Mouse (Mus musculus): Measurements from ENCODE around the gene Tars2. TPM values are rescaled to one million over a fixed set of nuclear protein-coding genes. Genes with fewer than 3 reads are reported as not detected.
"Not testable (repeated sequence)": the region's sequence is repeated elsewhere in the genome, so short reads cannot be mapped to it uniquely, and the experiment has no call there.

Gene Tars2
- polyA plus RNA-seq, 1 experiment from 2014 or later = 46.6 TPM

DNA sequence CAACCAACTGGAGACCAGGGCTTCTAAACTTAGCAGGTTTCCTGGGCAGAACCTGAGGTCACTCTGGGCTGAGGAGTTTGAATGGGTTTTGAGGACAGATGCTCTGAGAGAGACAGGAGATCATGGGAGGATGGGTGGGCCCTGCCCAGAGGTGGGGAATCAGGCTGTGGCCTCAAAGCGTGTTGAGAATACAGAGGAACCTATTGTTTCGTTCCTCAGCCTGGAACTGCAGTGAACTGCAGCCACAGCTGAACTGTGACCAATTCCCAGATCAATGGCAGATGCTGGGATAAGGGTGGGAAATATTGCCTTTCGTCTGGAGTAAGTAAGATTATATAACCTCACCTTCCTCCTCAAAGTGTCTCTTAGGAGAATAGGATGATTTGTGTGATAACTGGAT lies 64.2 kb downstream of the Tars2 start:
- no peak for ATAC-seq

GRCm38 (mm10) chr3:95694808-95695703 lies 65.0 kb downstream of the Tars2 start:
- Histone ChIP-seq H3K9me3 (replicated peaks; ENCODE audit: control insufficient read depth, low read length) (no peaks in the 10 kb centered on the region), H3K27ac (ENCODE audit: low read depth, low read length) (no peak overlapping the region), H3K27me3 (replicated peaks; ENCODE audit: control insufficient read depth, insufficient read depth, low read length) (no peaks in the 10 kb centered on the region), H3K4me2 (ENCODE audit: low read length) (no peak overlapping the region), H3K9ac (ENCODE audit: low read length) (no peak overlapping the region), H3K36me3 (ENCODE audit: control insufficient read depth, insufficient read depth, low read length) (no peaks in the 10 kb centered on the region; the same call in 1 of the 2 replicates), H3K4me3 (ENCODE audit: low read depth, low read length) (no peak overlapping the region), H3K4me1 (ENCODE audit: control insufficient read depth, insufficient read depth, low read length) (no peaks in the 10 kb centered on the region)
- WGBS = 92% methylated on average over 11 of the region's 11 CpGs
- no peak for ATAC-seq
- no peak for DNase-seq (ENCODE audit: low spot score)

More for the DNA sequence above, 64.2 kb downstream of the Tars2 start:
- H3K27ac ChIP-seq (ENCODE audit: low read depth, low read length) = no peak overlapping the region
- DNase-seq (ENCODE audit: low spot score) = no peak
- WGBS = 71% methylated on average over 3 of the region's 3 CpGs
- H3K9ac ChIP-seq (ENCODE audit: low read length) = no peak overlapping the region
- no peaks in the 10 kb centered on the region for H3K9me3 ChIP-seq (replicated peaks; ENCODE audit: control insufficient read depth, low read length)
- H3K4me3 ChIP-seq (ENCODE audit: low read depth, low read length) = no peak overlapping the region
- no peaks in the 10 kb centered on the region; the same call in 1 of the 2 replicates for H3K36me3 ChIP-seq (ENCODE audit: control insufficient read depth, insufficient read depth, low read length)
- H3K4me1 ChIP-seq (ENCODE audit: control insufficient read depth, insufficient read depth, low read length) = no peaks in the 10 kb centered on the region
- no peak overlapping the region for H3K4me2 ChIP-seq (ENCODE audit: low read length)
- H3K27me3 ChIP-seq (replicated peaks; ENCODE audit: control insufficient read depth, insufficient read depth, low read length) = no peaks in the 10 kb centered on the region

GRCm38 (mm10) chr3:95693821-95694807 lies 65.9 kb downstream of the Tars2 start:
- no peaks in the 10 kb centered on the region for H3K27me3 ChIP-seq (replicated peaks; ENCODE audit: control insufficient read depth, insufficient read depth, low read length)

GRCm38 (mm10) chr3:95692677-95693076 lies 67.3 kb downstream of the Tars2 start:
- H3K27ac ChIP-seq (ENCODE audit: low read depth, low read length) = no peak overlapping the region
- no peak overlapping the region for H3K9ac ChIP-seq (ENCODE audit: low read length)
- 82% methylated on average over 6 of the region's 6 CpGs for WGBS
- no peak for ATAC-seq
- DNase-seq (ENCODE audit: low spot score) = no peak
- no peak overlapping the region for H3K4me3 ChIP-seq (ENCODE audit: low read depth, low read length)
- H3K27me3 ChIP-seq (replicated peaks; ENCODE audit: control insufficient read depth, insufficient read depth, low read length) = no peaks in the 10 kb centered on the region
- H3K4me1 ChIP-seq (ENCODE audit: control insufficient read depth, insufficient read depth, low read length) = peaks cover 3% of the 10 kb centered on the region
- no peaks in the 10 kb centered on the region for H3K9me3 ChIP-seq (replicated peaks; ENCODE audit: control insufficient read depth, low read length)
- H3K36me3 ChIP-seq (ENCODE audit: control insufficient read depth, insufficient read depth, low read length) = no peaks in the 10 kb centered on the region; the same call in 1 of the 2 replicates
- H3K4me2 ChIP-seq (ENCODE audit: low read length) = no peak overlapping the region

More at GRCm38 (mm10) chr3:95693821-95694807, 65.9 kb downstream of the Tars2 start:
- no peak for DNase-seq (ENCODE audit: low spot score)
- ATAC-seq = no peak
- WGBS = 81% methylated on average over 11 of the region's 11 CpGs
- no peaks in the 10 kb centered on the region for H3K9me3 ChIP-seq (replicated peaks; ENCODE audit: control insufficient read depth, low read length)
- no peak overlapping the region for H3K4me2 ChIP-seq (ENCODE audit: low read length)
- H3K27ac ChIP-seq (ENCODE audit: low read depth, low read length) = no peak overlapping the region
- H3K36me3 ChIP-seq (ENCODE audit: control insufficient read depth, insufficient read depth, low read length) = no peaks in the 10 kb centered on the region; the same call in 1 of the 2 replicates
- H3K4me3 ChIP-seq (ENCODE audit: low read depth, low read length) = no peak overlapping the region
- H3K4me1 ChIP-seq (ENCODE audit: control insufficient read depth, insufficient read depth, low read length) = no peaks in the 10 kb centered on the region
- H3K9ac ChIP-seq (ENCODE audit: low read length) = no peak overlapping the region

DNA sequence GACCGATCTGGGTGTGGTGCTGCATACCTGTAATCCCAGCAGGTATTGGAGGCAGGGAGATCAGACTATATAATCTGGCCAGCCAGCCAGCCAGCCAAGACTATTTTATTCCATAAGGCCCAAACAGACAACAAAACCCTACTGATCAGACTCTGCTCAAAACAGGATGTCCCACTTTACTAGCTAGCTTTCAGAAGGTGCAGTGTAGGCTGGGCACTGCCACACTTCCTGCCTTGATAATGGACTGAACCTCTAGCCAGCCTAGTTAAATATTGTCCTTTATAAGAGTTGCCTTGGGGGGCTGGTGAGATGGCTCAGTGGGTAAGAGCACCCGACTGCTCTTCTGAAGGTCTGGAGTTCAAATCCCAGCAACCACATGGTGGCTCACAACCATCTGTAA lies 69.5 kb downstream of the Tars2 start:
- H3K9me3 ChIP-seq (replicated peaks; ENCODE audit: control insufficient read depth, low read length); H3K36me3 ChIP-seq (ENCODE audit: control insufficient read depth, insufficient read depth, low read length); H3K9ac ChIP-seq (ENCODE audit: low read length); DNase-seq (ENCODE audit: low spot score); H3K4me2 ChIP-seq (ENCODE audit: low read length); ATAC-seq; H3K4me1 ChIP-seq (ENCODE audit: control insufficient read depth, insufficient read depth, low read length); H3K4me3 ChIP-seq (ENCODE audit: low read depth, low read length); H3K27ac ChIP-seq (ENCODE audit: low read depth, low read length); H3K27me3 ChIP-seq (replicated peaks; ENCODE audit: control insufficient read depth, insufficient read depth, low read length): not testable (repeated sequence)
- WGBS = 94% methylated on average over 2 of the region's 2 CpGs

Small RNA genes lying within 50 kb of the gene (microRNA-seq; reads per million reads assigned to microRNA genes)
- not detected for gene Mir7014

Other genes starting within 250 kb of the Tars2 start
- gene Ctss, start 233.4 kb downstream of the Tars2 start, polyA plus RNA-seq (2014; fragmentation: Nextera tagmentation; extraction: Ambion mirVana) = 14.4 and 14.8 TPM in 2 replicates
- gene Hormad1, start 200.5 kb downstream of the Tars2 start, polyA plus RNA-seq (2014; fragmentation: Nextera tagmentation; extraction: Ambion mirVana) = not detected in 2 replicates
- gene Golph3l, start 171.3 kb downstream of the Tars2 start, polyA plus RNA-seq (2014; fragmentation: Nextera tagmentation; extraction: Ambion mirVana) = 40.7 and 43.5 TPM in 2 replicates
- gene Ensa, start 135.2 kb downstream of the Tars2 start, polyA plus RNA-seq (2014; fragmentation: Nextera tagmentation; extraction: Ambion mirVana) = 97.2 and 106 TPM in 2 replicates
- 50.3 and 50.8 TPM in 2 replicates for gene Mcl1, start 101.4 kb downstream of the Tars2 start, polyA plus RNA-seq (2014; fragmentation: Nextera tagmentation; extraction: Ambion mirVana)
- 0.13 and 0.72 TPM in 2 replicates for gene Adamtsl4, start 72.3 kb downstream of the Tars2 start, polyA plus RNA-seq (2014; fragmentation: Nextera tagmentation; extraction: Ambion mirVana)
- gene Ecm1, start 20.6 kb downstream of the Tars2 start, polyA plus RNA-seq (2014; fragmentation: Nextera tagmentation; extraction: Ambion mirVana) = 6.6 and 9.0 TPM in 2 replicates
- gene Rprd2, start 58.7 kb upstream of the Tars2 start, polyA plus RNA-seq (2014; fragmentation: Nextera tagmentation; extraction: Ambion mirVana) = 14.3 and 18.4 TPM in 2 replicates
- gene Prpf3, start 95.7 kb upstream of the Tars2 start, polyA plus RNA-seq (2014; fragmentation: Nextera tagmentation; extraction: Ambion mirVana) = 40.7 and 47.4 TPM in 2 replicates
- gene Mrps21, start 111.3 kb upstream of the Tars2 start, polyA plus RNA-seq (2014; fragmentation: Nextera tagmentation; extraction: Ambion mirVana) = 280 and 333 TPM in 2 replicates
- gene Ciart, start 122.0 kb upstream of the Tars2 start, polyA plus RNA-seq (2014; fragmentation: Nextera tagmentation; extraction: Ambion mirVana) = 2.7 and 2.8 TPM in 2 replicates
- gene BC028528, start 131.8 kb upstream of the Tars2 start, polyA plus RNA-seq (2014; fragmentation: Nextera tagmentation; extraction: Ambion mirVana) = 13.1 and 15.4 TPM in 2 replicates
- gene Aph1a, start 133.8 kb upstream of the Tars2 start, polyA plus RNA-seq (2014; fragmentation: Nextera tagmentation; extraction: Ambion mirVana) = 48.8 and 51.7 TPM in 2 replicates
- gene Car14, start 144.5 kb upstream of the Tars2 start, polyA plus RNA-seq (2014; fragmentation: Nextera tagmentation; extraction: Ambion mirVana) = 15.5 and 19.9 TPM in 2 replicates
- 49.1 and 50.0 TPM in 2 replicates for gene Anp32e, start 169.0 kb upstream of the Tars2 start, polyA plus RNA-seq (2014; fragmentation: Nextera tagmentation; extraction: Ambion mirVana)
- 67.4 and 75.6 TPM in 2 replicates for gene Plekho1, start 235.8 kb upstream of the Tars2 start, polyA plus RNA-seq (2014; fragmentation: Nextera tagmentation; extraction: Ambion mirVana)